Mouse (Mus musculus) hindlimb bud, embryonic 11.5 days (tissue): ENCODE measurements around the gene Fam117b.

ENCODE experiments used
- DNase-seq: peaks from one replicate; pipeline ENCODE4 v3.0.0-alpha.2; 2012; ENCODE audit warnings: low read depth, low spot score; ENCODE audit errors: extremely low spot score

Gene Fam117b

GRCm38 (mm10) chr1:59912413-59913157 lies at the start of gene Fam117b:
Gene Fam117b (plus strand): TSS chr1:59913006.
- DNase-seq: peak; percentile 83

DNA sequence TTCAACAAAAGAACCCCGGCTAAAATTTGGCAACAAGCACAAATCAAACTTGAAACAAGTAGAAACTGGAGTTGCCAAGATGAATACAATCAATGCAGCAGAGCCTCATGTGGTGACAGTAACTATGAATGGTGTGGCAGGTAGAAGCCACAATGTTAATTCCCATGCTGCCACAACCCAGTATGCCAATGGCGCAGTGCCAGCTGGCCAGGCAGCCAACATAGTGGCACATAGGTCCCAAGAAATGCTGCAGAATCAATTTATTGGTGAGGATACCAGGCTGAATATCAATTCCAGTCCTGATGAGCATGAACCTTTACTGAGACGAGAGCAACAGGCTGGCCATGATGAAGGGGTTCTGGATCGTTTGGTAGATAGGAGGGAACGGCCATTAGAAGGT lies 44.8 kb upstream of the Fam117b start:
- no peak for DNase-seq

DNA sequence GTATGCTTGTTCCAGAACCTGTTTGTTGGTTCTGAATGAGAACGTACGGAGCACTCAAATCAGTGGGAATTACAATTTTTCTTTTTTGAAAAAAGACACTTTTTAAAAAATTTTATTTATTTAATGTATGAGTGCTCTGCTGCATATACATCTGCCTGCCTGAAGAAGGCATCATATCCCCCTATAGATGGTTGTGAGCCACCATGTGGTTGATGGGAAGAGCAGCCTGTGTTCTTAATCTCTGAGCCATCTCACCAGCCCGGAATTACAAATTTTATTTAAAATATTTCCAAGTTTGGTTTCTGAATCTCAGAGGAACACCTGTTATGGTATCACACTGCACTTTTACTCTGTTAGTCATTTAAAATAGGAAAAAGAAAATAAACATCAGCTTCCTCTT lies 38.8 kb upstream of the Fam117b start:
- DNase-seq: no peak

DNA sequence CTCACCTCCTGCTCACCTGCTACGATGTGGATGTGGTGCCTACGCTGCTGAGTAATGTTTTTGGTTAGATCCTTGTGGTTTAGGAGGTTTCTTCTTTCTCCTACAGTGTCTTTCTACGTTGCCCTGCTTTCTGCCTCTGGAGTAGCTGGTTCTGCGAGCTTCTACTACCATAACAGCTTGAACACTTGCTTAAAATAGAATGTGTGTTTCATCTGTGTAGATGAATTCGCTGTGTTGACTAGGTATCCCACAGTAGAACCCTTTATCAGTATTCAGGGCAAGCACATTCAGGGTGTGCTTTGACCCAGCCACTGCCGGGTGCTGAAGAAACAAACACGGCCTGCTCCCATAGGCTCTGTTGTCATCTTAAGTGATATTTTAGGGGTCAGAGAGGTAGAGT lies 34.7 kb upstream of the Fam117b start:
- DNase-seq: no peak

DNA sequence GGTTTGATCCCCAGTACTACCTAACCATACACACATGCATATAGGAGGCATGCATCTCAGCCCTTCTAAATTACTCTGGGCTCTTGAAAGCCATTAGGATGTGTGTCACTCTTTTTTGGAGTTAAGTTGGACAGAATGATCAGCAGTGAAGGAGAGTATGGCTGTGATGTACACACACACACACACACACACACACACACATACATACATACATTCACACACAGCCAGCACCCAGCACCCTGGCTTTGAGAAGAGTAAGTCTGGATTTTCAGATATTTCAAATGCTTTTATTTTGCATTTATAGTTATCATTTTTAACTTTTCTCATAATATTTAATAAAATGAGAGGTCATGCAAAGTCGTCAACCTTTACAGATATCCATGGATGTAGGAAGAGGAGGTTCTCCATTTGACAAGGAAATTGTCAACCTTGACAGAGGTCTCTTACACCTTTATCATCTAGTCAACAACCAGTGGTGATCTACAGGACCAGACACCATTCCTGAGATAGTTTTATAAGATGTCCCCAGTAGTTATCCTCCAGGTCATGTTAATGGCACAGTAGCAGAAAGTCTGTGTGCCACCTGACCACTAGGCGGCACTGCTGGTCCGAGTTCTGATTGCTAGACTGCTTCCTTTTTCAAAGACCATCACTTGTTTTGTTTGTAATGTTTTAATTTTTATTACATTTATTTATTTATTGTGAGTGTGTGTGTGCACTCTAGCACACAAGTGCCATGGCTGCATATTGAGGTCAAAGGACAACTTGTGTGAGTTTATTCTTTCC lies 29.3 kb upstream of the Fam117b start:
- DNase-seq: peak; percentile 37

DNA sequence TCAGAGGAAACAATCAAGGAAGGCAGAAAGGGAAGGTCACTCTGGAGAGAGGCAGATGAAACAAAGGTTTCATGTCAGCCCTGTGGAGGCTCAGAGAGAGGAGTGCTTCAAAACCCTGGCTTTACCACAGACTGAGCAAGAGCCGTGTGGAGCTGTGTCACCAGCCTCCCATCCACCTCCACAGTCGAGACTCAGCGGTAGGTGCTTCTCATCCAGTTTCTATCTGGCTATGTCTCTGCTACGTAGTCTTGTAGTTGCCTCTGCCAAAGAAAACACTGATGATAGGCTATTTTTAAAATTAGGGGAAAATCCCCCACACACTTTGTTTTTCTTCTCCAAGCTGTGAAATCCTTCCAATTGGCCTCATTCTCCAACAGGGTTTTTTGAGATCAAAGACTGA lies 25.9 kb upstream of the Fam117b start:
- DNase-seq: no peak

DNA sequence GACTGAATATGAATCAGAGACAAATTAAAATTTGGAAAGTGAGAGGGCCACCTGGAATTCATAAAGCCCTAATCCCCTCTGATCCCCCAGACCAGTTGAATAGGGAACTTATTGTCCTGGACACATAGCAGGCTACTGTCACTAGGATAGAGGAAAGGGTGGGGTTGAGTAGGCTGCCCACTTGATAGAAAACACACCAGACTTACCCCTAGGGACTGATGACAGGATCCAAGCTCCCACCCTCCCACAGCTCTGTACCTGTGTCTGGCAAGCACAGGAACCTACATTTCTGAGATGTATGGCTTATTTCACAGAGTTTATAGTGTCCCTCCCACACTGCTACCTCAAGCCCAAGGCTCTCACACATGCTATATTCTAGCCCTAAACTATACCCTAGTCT lies 24.8 kb upstream of the Fam117b start:
- DNase-seq: no peak

DNA sequence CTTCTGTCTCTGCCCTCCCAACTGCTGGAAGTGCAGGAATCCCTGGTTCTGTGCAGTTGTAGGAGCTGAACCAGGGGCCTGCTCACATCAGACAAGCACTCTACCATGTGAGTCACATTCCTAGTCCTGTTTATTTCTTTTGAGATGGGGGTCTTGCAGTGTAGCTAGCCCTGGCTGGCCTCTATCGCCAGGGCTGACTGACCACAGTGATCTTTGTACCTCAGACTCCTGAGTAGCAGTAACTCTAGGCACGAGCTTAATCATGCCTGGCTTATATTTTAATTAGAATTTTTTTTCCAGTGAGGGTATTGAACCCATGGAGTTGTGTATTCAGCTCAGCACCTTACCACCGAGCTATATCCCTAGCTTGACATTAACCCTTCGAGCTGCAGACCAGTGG lies 21.6 kb upstream of the Fam117b start:
- no peak for DNase-seq

DNA sequence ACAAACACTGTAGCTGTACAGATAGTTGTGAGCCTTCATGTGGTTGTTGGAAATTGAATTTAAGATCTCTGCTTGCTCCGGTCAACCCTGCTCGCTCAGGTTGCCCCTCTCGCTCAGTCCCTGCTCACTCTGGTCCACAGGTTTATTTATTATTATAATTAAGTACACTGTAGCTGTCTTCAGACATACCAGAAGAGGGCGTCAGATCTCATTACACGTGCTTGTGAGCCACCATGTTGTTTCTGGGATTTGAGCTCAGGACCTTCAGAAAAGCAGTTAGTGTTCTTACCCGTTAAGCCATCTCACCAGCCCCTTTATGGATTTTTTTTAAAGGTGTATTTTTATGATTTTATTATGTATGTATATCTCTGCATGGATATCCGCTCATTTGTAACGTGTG lies 20.0 kb upstream of the Fam117b start:
- no peak for DNase-seq

- DNase-seq: no peak
Observed at GRCm38 (mm10) chr1:59894025-59894424, 18.8 kb upstream of the Fam117b start.

DNA sequence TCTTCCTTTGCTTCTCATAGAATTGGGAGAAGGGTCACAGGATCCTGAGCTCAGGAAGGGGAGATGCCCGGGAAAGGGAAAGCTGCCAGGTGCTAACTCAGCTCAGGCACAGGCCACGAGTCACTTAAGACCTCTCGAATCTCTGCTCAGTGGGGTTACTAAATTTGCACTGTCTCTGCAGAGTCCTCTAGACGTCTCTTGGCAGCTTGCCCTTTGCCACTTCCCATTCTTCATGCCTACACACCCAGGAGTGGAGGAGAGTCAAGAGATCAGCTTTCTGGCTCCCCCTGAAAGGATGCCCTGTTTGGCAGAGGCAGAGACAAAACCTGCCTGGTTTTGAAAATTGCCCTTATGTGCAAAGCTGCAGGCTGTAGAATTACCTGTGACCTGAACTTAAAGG lies 17.4 kb upstream of the Fam117b start:
- no peak for DNase-seq

DNA sequence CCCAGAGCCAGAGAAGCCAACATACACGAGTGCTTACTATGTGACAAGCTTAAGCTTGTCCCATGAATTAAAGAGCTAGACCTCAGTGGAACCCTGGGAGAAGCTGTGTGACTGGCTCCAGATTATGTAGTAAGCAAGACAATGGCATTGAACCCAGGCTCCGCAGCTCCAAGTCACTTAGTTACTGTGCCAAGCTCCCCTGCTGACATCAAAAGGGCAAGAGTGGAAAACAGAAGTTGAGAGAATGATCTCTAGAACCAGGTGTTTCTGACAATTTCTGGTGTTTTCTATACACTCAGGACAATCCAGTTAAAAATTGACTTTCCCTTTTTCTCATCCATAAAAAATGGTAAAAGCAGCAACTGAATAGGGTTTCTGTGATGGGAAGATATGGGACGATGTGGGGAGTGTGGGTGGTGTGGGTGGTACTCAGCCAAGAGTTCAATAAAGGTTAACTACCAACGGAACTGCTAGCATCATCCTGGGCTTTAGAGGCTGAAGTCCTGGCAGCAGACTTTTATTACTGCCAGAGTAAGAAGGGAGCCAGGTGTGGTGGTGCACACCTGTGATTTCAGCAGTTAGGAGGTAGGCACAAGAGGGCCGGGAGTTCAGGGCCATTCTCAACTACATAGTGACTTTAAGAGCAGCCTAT lies 15.5 kb upstream of the Fam117b start:
- no peak for DNase-seq

DNA sequence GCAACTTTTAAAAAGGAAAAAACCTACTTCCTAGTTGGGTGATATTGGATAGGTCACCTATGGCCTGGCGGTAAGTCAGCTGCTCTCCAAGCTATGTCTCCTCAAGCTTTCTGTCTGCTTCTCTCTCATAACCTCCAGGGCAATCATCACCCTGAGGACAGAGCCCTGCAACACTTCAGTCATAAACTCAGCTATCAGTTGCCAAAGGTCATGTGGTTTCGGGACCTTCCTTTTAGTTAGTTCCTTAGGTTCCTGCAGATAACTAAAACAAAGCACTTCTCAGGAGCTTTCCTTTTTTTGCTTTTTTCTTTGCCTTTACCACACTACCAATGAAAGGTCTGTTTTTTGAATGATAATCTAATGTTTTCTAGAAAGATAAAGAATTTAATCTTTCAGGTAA lies 13.1 kb upstream of the Fam117b start:
- no peak for DNase-seq

- DNase-seq: no peak
Observed at GRCm38 (mm10) chr1:59901082-59901876, 11.5 kb upstream of the Fam117b start.

DNA sequence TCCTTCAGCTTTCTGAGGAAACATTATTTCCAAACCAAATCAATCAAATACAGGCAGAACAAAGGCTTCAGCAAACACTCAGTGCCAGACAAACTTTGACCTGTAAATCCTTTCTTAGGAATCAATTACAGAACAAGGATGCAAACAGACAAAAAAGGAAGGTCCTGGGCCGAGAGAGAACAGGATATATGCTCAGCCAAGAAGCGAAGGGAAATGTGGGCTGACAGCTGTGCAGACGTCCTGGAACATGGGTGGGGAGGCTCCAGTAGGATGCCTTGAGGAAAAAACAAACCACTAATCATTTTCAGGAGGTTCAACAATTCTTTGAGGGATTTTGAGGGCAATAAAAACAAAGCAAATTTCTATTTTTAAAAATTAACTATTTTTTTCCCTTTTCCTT lies 10.2 kb upstream of the Fam117b start:
- no peak for DNase-seq

GRCm38 (mm10) chr1:59904630-59905295 lies 8.0 kb upstream of the Fam117b start:
- no peak for DNase-seq

DNA sequence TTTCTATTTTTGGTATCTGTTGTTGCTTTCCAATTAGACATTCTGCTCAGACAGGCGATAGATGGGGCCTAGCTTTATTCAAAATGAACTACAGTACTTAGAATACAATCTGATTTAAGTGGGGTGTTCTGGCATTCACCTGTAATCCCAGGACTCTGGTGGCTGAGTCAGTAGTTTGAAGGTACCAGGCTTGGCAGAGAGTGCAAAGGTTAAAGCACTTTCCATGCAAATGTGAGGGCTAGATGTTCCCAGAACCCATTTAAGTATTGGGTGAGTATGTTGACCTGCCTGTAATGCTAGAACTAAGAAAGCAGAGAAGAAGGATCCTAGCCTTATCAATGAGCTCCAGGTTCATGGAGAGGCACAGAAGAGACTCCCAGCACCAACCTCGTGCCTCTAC lies 6.9 kb upstream of the Fam117b start:
- DNase-seq: no peak

DNA sequence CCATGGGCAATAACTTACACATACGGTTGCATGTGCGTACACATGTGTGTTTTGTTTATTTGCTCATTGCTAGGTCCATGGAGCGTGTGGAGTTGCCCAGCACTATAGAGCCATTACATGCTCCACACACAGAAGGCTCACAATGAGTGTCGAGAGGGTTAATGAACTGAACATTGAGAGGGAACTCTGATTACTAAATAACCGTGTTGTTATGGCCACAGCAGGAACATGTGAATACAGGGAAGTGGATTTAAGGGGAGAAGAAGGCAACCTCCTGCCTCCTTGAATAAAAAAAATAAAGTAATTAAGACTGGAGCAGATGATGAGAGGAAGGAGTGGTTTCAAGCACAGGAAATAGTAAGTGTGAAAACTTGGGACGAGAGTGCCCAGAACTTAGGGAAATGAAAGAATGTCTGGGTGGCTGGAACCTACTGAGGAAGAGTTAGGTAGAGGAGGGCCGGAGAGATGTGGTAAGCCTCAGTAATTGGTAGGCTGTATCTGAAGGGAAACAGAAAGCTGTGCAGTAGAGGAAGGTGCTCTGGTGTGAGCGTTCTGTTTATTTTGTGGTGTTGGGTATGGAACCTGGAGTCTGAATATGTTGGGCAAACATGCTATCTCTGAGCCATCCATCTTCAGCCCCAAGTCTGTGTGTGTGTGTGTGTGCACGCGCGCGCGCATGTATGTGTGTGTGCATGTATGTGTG lies 5.8 kb upstream of the Fam117b start:
- no peak for DNase-seq

- no peak for DNase-seq
Observed at GRCm38 (mm10) chr1:59907700-59908099, 5.1 kb upstream of the Fam117b start.

DNA sequence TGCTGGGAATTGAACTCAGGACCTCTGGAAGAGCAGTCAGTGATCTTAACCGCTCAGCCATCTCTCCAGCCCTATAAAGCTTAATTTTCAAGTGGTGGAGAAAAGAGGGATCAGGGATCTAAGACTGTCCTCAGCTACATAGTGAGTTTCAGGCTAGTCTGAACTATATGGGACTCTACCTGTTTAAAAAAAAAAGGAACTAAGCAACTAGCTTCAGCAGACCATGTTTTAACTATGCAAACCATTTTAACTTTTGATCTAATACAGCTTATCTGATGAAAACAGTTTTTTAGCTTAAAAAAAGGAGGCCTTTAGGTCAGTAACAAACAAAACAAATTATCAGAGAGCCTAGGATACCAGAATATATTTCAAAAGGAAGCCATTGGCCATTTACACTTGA lies 1.9 kb upstream of the Fam117b start:
- no peak for DNase-seq
